Mouse (Mus musculus) CH12.LX (cell line): Measurements from ENCODE around the gene Spty2d1. TPM values are rescaled to one million over a fixed set of nuclear protein-coding genes. Genes with fewer than 3 reads are reported as not detected.
"Not testable (repeated sequence)": the region's sequence is repeated elsewhere in the genome, so short reads cannot be mapped to it uniquely, and the experiment has no call there.

Source experiments
- DNase-seq: peaks from one replicate; pipeline ENCODE4 v3.0.0-alpha.2; 2013; ENCODE audit errors: extremely low read depth
- H3K27ac ChIP-seq: 2 replicates; pipeline ENCODE4 v1.5.1; 2012; ENCODE audit warnings: low read depth, mild to moderate bottlenecking, control low read depth, moderate library complexity; ENCODE audit not compliant: insufficient read depth
- H3K27me3 ChIP-seq: replicated peaks from 2 replicates; pipeline ENCODE3; 2012; ENCODE audit warnings: inconsistent platforms
- H3K36me3 ChIP-seq, 2 experiments: replicated peaks in 1 of 2; 2 replicates each; pipeline versions ENCODE3 to v1.6.1; 2012; ENCODE audit warnings: inconsistent platforms in 1 of 2, low read length in 1 of 2, mild to moderate bottlenecking in 1 of 2, mixed read lengths in 1 of 2, moderate library complexity in 1 of 2; ENCODE audit not compliant: control insufficient read depth in 1 of 2, insufficient read depth in 1 of 2
- H3K4me1 ChIP-seq, 2 experiments: 2 replicates each; pipeline ENCODE4 v1.6.1; 2012; ENCODE audit warnings: inconsistent platforms in 1 of 2, moderate library complexity in 1 of 2; ENCODE audit not compliant: insufficient read depth in 2 of 2, control insufficient read depth in 1 of 2
- H3K4me2 ChIP-seq: 2 replicates; pipeline ENCODE4 v1.6.1; 2012; ENCODE audit warnings: low read depth, mild to moderate bottlenecking, control low read depth; ENCODE audit not compliant: poor library complexity, insufficient read depth, severe bottlenecking
- H3K4me3 ChIP-seq, 3 experiments: fragments of 150-350 bp in 1 of 3; sonication (generic) in 1 of 3; replicated peaks in 1 of 3; 2 replicates each; pipeline versions ENCODE3 to v1.5.1; 2011 to 2012; ENCODE audit warnings: low read depth in 2 of 3, low read length in 2 of 3, mild to moderate bottlenecking in 2 of 3, moderate library complexity in 2 of 3, control low read depth in 1 of 3, improper control_type of control experiment in 1 of 3, inconsistent platforms in 1 of 3, mixed read lengths in 1 of 3; ENCODE audit not compliant: poor library complexity in 1 of 3
- H3K79me2 ChIP-seq: replicated peaks from 2 replicates; pipeline ENCODE4 v1.6.1; 2012; ENCODE audit warnings: mild to moderate bottlenecking, moderate library complexity; ENCODE audit not compliant: control insufficient read depth, poor library complexity, insufficient read depth, severe bottlenecking; ENCODE audit errors: extremely low read depth
- H3K9ac ChIP-seq: 2 replicates; pipeline ENCODE4 v1.6.1; 2012; ENCODE audit warnings: low read depth, mild to moderate bottlenecking, control low read depth, moderate library complexity; ENCODE audit not compliant: insufficient read depth
- H3K9me3 ChIP-seq: replicated peaks from 2 replicates; pipeline ENCODE3; 2012; ENCODE audit warnings: low read length, inconsistent platforms, mixed read lengths
- CHD2 ChIP-seq: IDR thresholded peaks from 2 replicates; pipeline ENCODE4 v1.6.1; 2011; ENCODE audit warnings: low read length, improper control_type of control experiment
- PAX5 ChIP-seq: IDR thresholded peaks from 2 replicates; pipeline ENCODE4 v1.6.1; 2012; ENCODE audit warnings: low read length, inconsistent platforms, mixed read lengths
- RAD21 ChIP-seq: IDR thresholded peaks from 2 replicates; pipeline ENCODE4 v1.6.1; 2011; ENCODE audit warnings: low read depth, mild to moderate bottlenecking, low read length, improper control_type of control experiment, moderate library complexity
- SIN3A ChIP-seq: IDR thresholded peaks from 2 replicates; pipeline ENCODE4 v1.6.1; 2012; ENCODE audit warnings: low read length, improper control_type of control experiment, inconsistent platforms
- UBTF ChIP-seq: IDR thresholded peaks from 2 replicates; pipeline ENCODE4 v1.6.1; 2012; ENCODE audit warnings: low read depth, mild to moderate bottlenecking, inconsistent platforms, low read length, improper control_type of control experiment, moderate library complexity
- USF1 ChIP-seq: IDR thresholded peaks from 2 replicates; pipeline ENCODE4 v1.6.1; 2014; ENCODE audit warnings: low read depth, mild to moderate bottlenecking, inconsistent platforms, low read length, improper control_type of control experiment
- ZC3H11A ChIP-seq: IDR thresholded peaks from 2 replicates; pipeline ENCODE4 v1.6.1; 2012; ENCODE audit warnings: low read depth, mild to moderate bottlenecking, inconsistent platforms, low read length, improper control_type of control experiment
- dilution Hi-C: fragments of 300-500 bp; cut with MboI; formaldehyde crosslinking; loops from 2 replicates; pipeline ENCODE4 v1.14.3; 2020; ENCODE audit warnings: low sequenced_read_pairs; ENCODE audit not compliant: extremely low pct_unique_long_range_greater_than_20kb, extremely low pct_ligation_motif_present
- in situ Hi-C: fragments of 300-500 bp; cut with MboI; formaldehyde crosslinking; loops from 3 replicates; pipeline ENCODE4 v1.14.3; 2019; ENCODE audit warnings: low sequenced_read_pairs, low pct_ligation_motif_present, low pct_unique_long_range_greater_than_20kb, mixed read lengths
- polyA plus RNA-seq: library from polyadenylated mRNA; unstranded; fragments of >175 nt; gene quantifications from 2 replicates; pipeline ENCODE4 v1.2.1, GENCODE M21; 2012; ENCODE audit warnings: low read depth; ENCODE audit not compliant: insufficient read length
- total RNA-seq, 2 experiments: library from RNA; depleted of rRNA; stranded (reverse); fragments of 300-350 nt in 1 of 2; fragments of >200 nt in 1 of 2; gene quantifications; 2 replicates each; pipeline ENCODE4 v1.2.3; 2012 to 2014

Spty2d1 gene
- total and polyA plus RNA-seq, 3 experiments: 10.5 to 32.6 (median 22.9) TPM

DNA sequence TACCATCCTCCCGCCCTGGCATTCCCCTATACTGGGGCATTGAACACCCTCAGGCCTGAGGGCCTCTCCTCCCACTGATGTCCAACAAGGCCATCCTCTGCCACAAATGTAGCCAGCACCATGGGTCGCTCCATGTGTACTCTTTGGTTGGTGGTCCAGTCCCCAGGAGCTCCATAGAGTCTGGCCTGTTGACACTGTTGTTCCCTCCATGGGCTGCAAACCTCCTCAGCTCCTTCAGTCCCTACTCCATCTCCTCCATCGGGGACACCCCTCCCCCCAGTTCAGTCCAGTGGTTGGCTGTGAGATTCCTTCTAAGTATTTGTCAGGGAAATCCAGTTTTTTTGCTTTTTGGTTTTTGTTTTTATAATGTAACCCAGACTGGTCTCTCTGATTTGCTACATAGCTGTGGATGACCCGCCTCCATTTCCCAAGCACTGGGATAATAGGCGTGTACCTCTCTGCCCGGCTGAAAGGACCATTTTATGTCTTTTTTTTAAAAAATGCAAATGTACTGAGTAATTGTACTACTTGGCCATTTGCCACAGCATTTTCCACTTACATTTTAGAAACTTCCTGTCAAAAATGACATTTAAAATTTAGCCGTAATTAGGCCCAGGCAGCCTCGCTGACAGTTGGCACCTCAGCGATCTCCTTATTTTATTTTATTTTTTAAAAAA, 22.4 kb upstream of the Spty2d1 start:
- Histone ChIP-seq H3K27me3 (no peaks in the 10 kb centered on the region), H3K9ac (no peak overlapping the region), H3K4me3 (no peak overlapping the region), H3K4me1 (peaks cover 0 to 14% of the 10 kb centered on the region in 2 experiments; a peak in 2 of 4 replicates), H3K27ac (no peak overlapping the region), H3K4me2 (no peak overlapping the region), H3K9me3 (no peaks in the 10 kb centered on the region), H3K79me2 (no peaks in the 10 kb centered on the region), H3K36me3 (no peaks in the 10 kb centered on the region)
- TF ChIP-seq UBTF: no peak
- in situ Hi-C loops: no loop called here
- dilution Hi-C loops: no loop called here
- no peak for DNase-seq

DNA sequence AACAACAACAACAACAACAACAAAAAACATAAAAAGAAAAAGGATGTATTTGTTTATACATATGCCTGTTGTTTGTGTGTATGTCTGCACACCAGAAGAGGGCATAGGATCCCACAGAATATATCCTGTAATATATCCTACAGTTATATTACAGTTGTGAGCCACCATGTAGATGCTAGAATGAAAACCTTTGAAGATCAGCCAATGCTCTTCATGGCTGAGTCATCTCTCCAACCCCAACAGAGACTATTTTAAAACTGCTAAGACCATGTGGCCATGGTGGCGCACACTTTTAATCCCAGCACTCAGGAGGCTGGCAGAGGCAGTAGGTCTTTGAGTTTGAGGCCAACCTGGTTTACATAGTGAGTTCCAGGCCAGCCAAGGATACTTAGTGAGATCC, 19.3 kb upstream of the Spty2d1 start:
- no peak for TF ChIP-seq CHD2
- no peak for TF ChIP-seq SIN3A
- peak; percentile 27 for TF ChIP-seq RAD21
- no peak for TF ChIP-seq PAX5
- no peak for TF ChIP-seq ZC3H11A
- no peak for TF ChIP-seq USF1
- Histone ChIP-seq H3K9ac (no peak overlapping the region), H3K4me3 (no peak overlapping the region), H3K27me3 (no peaks in the 10 kb centered on the region), H3K27ac (no peak overlapping the region), H3K79me2 (no peaks in the 10 kb centered on the region), H3K4me2 (no peak overlapping the region), H3K9me3 (no peaks in the 10 kb centered on the region), H3K4me1 (peaks cover 0 to 24% of the 10 kb centered on the region in 2 experiments; a peak in 2 of 4 replicates), H3K36me3 (no peaks in the 10 kb centered on the region)
- dilution Hi-C loops: no loop called here
- DNase-seq: no peak
- in situ Hi-C loops: no loop called here

DNA sequence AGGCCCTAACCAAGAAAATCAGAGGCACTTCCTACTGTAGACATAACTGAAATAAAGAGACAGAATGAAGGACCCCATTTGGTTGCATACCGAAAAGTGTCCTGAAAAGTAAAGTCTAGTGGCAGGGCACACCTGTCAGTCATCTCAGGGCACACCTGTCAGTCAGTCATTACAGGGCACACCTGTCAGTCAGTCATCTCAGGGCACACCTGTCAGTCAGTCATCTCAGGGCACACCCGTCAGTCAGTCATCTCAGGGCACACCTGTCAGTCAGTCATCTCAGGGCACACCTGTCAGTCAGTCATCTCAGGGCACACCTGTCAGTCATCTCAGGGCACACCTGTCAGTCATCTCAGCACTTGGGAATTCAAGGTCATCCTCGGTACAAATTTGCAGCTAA, 18.7 kb upstream of the Spty2d1 start:
- H3K36me3 ChIP-seq, H3K27me3 ChIP-seq, H3K27ac ChIP-seq, dilution Hi-C loops, H3K9ac ChIP-seq, H3K4me3 ChIP-seq, in situ Hi-C loops, H3K79me2 ChIP-seq, H3K4me2 ChIP-seq, H3K9me3 ChIP-seq, DNase-seq: not testable (repeated sequence)
- peaks cover under 1 to 27% of the 10 kb centered on the region in 2 experiments; a peak in 2 of 4 replicates for H3K4me1 ChIP-seq
